Comparison of ENCODE assay signal across 8 mouse cellular contexts in the genomic region with DNA sequence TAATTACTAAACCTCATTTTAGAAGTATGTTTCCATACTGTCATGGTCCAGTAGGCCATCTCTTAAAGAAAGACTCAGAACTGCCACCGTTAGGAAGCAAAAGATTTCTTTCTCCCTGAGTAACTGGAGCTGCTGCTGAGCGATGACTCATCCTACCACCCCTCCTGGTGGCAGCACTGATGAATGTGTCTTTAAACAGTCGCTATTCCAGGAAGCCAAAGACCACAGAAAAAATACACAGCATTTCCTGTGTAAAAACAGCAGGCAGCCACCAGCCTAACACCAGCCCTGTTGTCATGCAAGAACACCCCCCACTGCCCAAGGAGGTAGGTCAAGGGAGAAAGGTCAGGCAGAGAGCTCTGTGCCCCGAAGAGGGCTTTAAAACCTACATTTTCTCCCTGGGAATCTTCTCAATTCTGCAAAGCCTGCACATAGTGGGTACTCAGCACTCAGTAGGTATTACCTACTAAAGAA.
A peak's percentile ranks its signal among the peaks of the same experiment; 100 is the strongest.
DNase-seq lines count a peak whose midpoint lies in the region; ATAC-seq and TF ChIP-seq lines count a peak whose summit lies in the region.

No protein-coding gene starts in this region.

- no peak overlapping the region for H3K4me2 ChIP-seq in embryonic facial prominence, embryonic 11.5 days (ENCODE audit: low read depth, low read length)
- H3K4me2 ChIP-seq in heart, embryonic 13.5 days = peak overlapping the region; percentile 78
- H3K4me2 ChIP-seq in kidney, postnatal 0 days (ENCODE audit: low read length) = peak overlapping the region; percentile 62
- no peak overlapping the region for H3K4me2 ChIP-seq in midbrain, postnatal 0 days (ENCODE audit: low read depth, low read length, poor library complexity, severe bottlenecking)

- TF ChIP-seq CTCF in kidney, postnatal 0 days (IDR thresholded peaks at IDR 0.05; ENCODE audit: low read depth) = peak; percentile 84
- TF ChIP-seq CTCF in liver, adult 2 months (IDR thresholded peaks at IDR 0.05; ENCODE audit: low read depth, low read length) = peak; percentile 70; the same call in 1 of the 2 replicates
- peak; percentile 71 for TF ChIP-seq CTCF in midbrain, postnatal 0 days (IDR thresholded peaks at IDR 0.05)

- H3K4me3 ChIP-seq in embryonic facial prominence, embryonic 11.5 days (ENCODE audit: low read depth, low read length) = no peak overlapping the region
- peak overlapping the region; percentile 56 for H3K4me3 ChIP-seq in heart, embryonic 13.5 days
- no peak overlapping the region for H3K4me3 ChIP-seq in kidney, postnatal 0 days (replicated peaks; ENCODE audit: low read depth, low read length)
- peak overlapping the region; percentile 37 for H3K4me3 ChIP-seq in liver, adult 2 months (ENCODE audit: insufficient read depth, low read depth, low read length)
- no peak overlapping the region for H3K4me3 ChIP-seq in midbrain, postnatal 0 days (ENCODE audit: low read depth, low read length)

- WGBS in embryonic facial prominence, embryonic 11.5 days = 2% methylated on average over 4 of the region's 4 CpGs
- 4% methylated on average over 4 of the region's 4 CpGs for WGBS in heart, embryonic 13.5 days
- 2% methylated on average over 4 of the region's 4 CpGs for WGBS in kidney, postnatal 0 days
- WGBS in liver, adult 2 months = under 1% methylated on average over 4 of the region's 4 CpGs
- WGBS in midbrain, postnatal 0 days = 3% methylated on average over 4 of the region's 4 CpGs

- no peak overlapping the region for H3K9ac ChIP-seq in embryonic facial prominence, embryonic 11.5 days (replicated peaks; ENCODE audit: low read length)
- H3K9ac ChIP-seq in heart, embryonic 13.5 days = peak overlapping the region; percentile 77
- no peak overlapping the region for H3K9ac ChIP-seq in kidney, postnatal 0 days (ENCODE audit: low read depth, low read length)
- H3K9ac ChIP-seq in liver, adult 2 months (ENCODE audit: low read depth, low read length) = peak overlapping the region; percentile 80; the same call in 1 of the 2 replicates
- H3K9ac ChIP-seq in midbrain, postnatal 0 days (replicated peaks; ENCODE audit: low read length, poor library complexity, severe bottlenecking) = no peak overlapping the region

- H3K4me1 ChIP-seq in embryonic facial prominence, embryonic 11.5 days (ENCODE audit: control insufficient read depth, insufficient read depth, low read length) = no peaks in the 10 kb centered on the region
- peaks cover 33% of the 10 kb centered on the region for H3K4me1 ChIP-seq in heart, embryonic 13.5 days
- peaks cover 9% of the 10 kb centered on the region; the same call in 1 of the 2 replicates for H3K4me1 ChIP-seq in kidney, postnatal 0 days (replicated peaks; ENCODE audit: insufficient read depth, low read length)
- peaks cover 6% of the 10 kb centered on the region for H3K4me1 ChIP-seq in liver, adult 2 months (ENCODE audit: control insufficient read depth, insufficient read depth, low read length)
- no peaks in the 10 kb centered on the region; the same call in 1 of the 2 replicates for H3K4me1 ChIP-seq in midbrain, postnatal 0 days (ENCODE audit: insufficient read depth, low read length)

- H3K9me3 ChIP-seq in embryonic facial prominence, embryonic 11.5 days (replicated peaks; ENCODE audit: control insufficient read depth, low read length) = no peaks in the 10 kb centered on the region
- no peaks in the 10 kb centered on the region for H3K9me3 ChIP-seq in heart, embryonic 13.5 days
- H3K9me3 ChIP-seq in kidney, postnatal 0 days (replicated peaks; ENCODE audit: low read length) = no peaks in the 10 kb centered on the region
- no peaks in the 10 kb centered on the region for H3K9me3 ChIP-seq in midbrain, postnatal 0 days (ENCODE audit: low read length)

- no peak for TF ChIP-seq POLR2A in liver, adult 2 months (IDR thresholded peaks at IDR 0.05; ENCODE audit: extremely low read depth, insufficient read depth, low read length)

- H3K27ac ChIP-seq in embryonic facial prominence, embryonic 11.5 days (replicated peaks; ENCODE audit: low read depth, low read length) = no peak overlapping the region
- peak overlapping the region; percentile 89 for H3K27ac ChIP-seq in heart, embryonic 13.5 days (replicated peaks)
- peak overlapping the region; percentile 82 for H3K27ac ChIP-seq in kidney, postnatal 0 days
- H3K27ac ChIP-seq in liver, adult 2 months (replicated peaks; ENCODE audit: insufficient read depth, low read depth, low read length) = peak overlapping the region; percentile 75
- H3K27ac ChIP-seq in midbrain, postnatal 0 days (ENCODE audit: low read depth, low read length) = no peak overlapping the region

- no peaks in the 10 kb centered on the region for H3K36me3 ChIP-seq in embryonic facial prominence, embryonic 11.5 days (replicated peaks; ENCODE audit: control insufficient read depth, insufficient read depth, low read depth, low read length)
- H3K36me3 ChIP-seq in heart, embryonic 13.5 days = no peaks in the 10 kb centered on the region
- no peaks in the 10 kb centered on the region for H3K36me3 ChIP-seq in kidney, postnatal 0 days (ENCODE audit: insufficient read depth, low read length)
- no peaks in the 10 kb centered on the region for H3K36me3 ChIP-seq in liver, adult 2 months (ENCODE audit: control insufficient read depth, insufficient read depth, low read length)
- H3K36me3 ChIP-seq in midbrain, postnatal 0 days (ENCODE audit: insufficient read depth, low read length) = no peaks in the 10 kb centered on the region

- peak; percentile 25; the same call in 1 of the 2 replicates for ATAC-seq in embryonic facial prominence, embryonic 11.5 days (replicated peaks; ENCODE audit: insufficient number of reproducible peaks, low FRiP score, low TSS enrichment, low read depth)
- ATAC-seq in heart, embryonic 13.5 days (ENCODE audit: extremely low read depth, insufficient number of reproducible peaks, low FRiP score, low TSS enrichment) = peak; percentile 29; the same call in 1 of the 2 replicates
- ATAC-seq in kidney, postnatal 0 days (replicated peaks; ENCODE audit: low FRiP score, low read depth) = peak; percentile 85
- peak; percentile 45; the same call in 1 of the 2 replicates for ATAC-seq in midbrain, postnatal 0 days (ENCODE audit: low FRiP score)

- H3K79me2 ChIP-seq in liver, adult 2 months (ENCODE audit: control insufficient read depth, insufficient read depth, low read length) = no peaks in the 10 kb centered on the region

- no peaks in the 10 kb centered on the region for H3K27me3 ChIP-seq in embryonic facial prominence, embryonic 11.5 days (ENCODE audit: control insufficient read depth, insufficient read depth, low read length)
- H3K27me3 ChIP-seq in heart, embryonic 13.5 days (replicated peaks) = no peaks in the 10 kb centered on the region
- H3K27me3 ChIP-seq in kidney, postnatal 0 days (ENCODE audit: insufficient read depth, low read length) = no peaks in the 10 kb centered on the region
- no peaks in the 10 kb centered on the region for H3K27me3 ChIP-seq in liver, adult 2 months (ENCODE audit: control insufficient read depth, insufficient read depth, low read length)
- no peaks in the 10 kb centered on the region for H3K27me3 ChIP-seq in midbrain, postnatal 0 days (ENCODE audit: insufficient read depth, low read length)

- peak; percentile 8 to 16 for DNase-seq in urinary bladder, adult 18-20 months (ENCODE audit: low spot score in 2 of 2)
- DNase-seq in urinary bladder, adult 2 months (ENCODE audit: low spot score) = no peak
- peak; percentile 65 for DNase-seq in embryonic facial prominence, embryonic 11.5 days (ENCODE audit: low spot score)
- peak; percentile 94 for DNase-seq in kidney, postnatal 0 days (ENCODE audit: low spot score)
- peak; percentile 75 for DNase-seq in liver, adult 2 months (ENCODE audit: extremely low read depth, low read depth, low spot score)
- peak; percentile 75 for DNase-seq in midbrain, postnatal 0 days (ENCODE audit: low spot score)
- peak; percentile 53 for DNase-seq in testis, postnatal 10 days (ENCODE audit: low spot score)

Comparison
In these comparisons a context has a peak if more than half of its experiments do, and no peak if none do; other contexts are left out.
1. ATAC-seq: peak in every context shown above with its lines; median percentile 85 in kidney, postnatal 0 days; 45 in midbrain, postnatal 0 days; 29 in heart, embryonic 13.5 days; 25 in embryonic facial prominence, embryonic 11.5 days.
2. H3K27ac ChIP-seq: peak in heart, embryonic 13.5 days (single experiment), kidney, postnatal 0 days (single experiment) and liver, adult 2 months (single experiment); none in embryonic facial prominence, embryonic 11.5 days (single experiment) and midbrain, postnatal 0 days (single experiment).
3. H3K4me2 ChIP-seq: peak in heart, embryonic 13.5 days (single experiment) and kidney, postnatal 0 days (single experiment); none in embryonic facial prominence, embryonic 11.5 days (single experiment) and midbrain, postnatal 0 days (single experiment).
4. H3K4me3 ChIP-seq: peak in heart, embryonic 13.5 days (single experiment) and liver, adult 2 months (single experiment); none in embryonic facial prominence, embryonic 11.5 days (single experiment), kidney, postnatal 0 days (single experiment) and midbrain, postnatal 0 days (single experiment).
5. H3K9ac ChIP-seq: peak in heart, embryonic 13.5 days (single experiment) and liver, adult 2 months (single experiment); none in embryonic facial prominence, embryonic 11.5 days (single experiment), kidney, postnatal 0 days (single experiment) and midbrain, postnatal 0 days (single experiment).
6. Peak in every context shown above with its lines, with median percentiles within 50 percentile points of each other: CTCF ChIP-seq.